Mouse (Mus musculus) neural tube, embryonic 12.5 days (tissue): ENCODE results near the gene Klrb1f. TPM values are rescaled to one million over a fixed set of nuclear protein-coding genes. Genes with fewer than 3 reads are reported as not detected.
A peak's percentile ranks its signal among the peaks of the same experiment; 100 is the strongest.
"Not testable (repeated sequence)": the region's sequence is repeated elsewhere in the genome, so short reads cannot be mapped to it uniquely, and the experiment has no call there.

ENCODE experiments used
- ATAC-seq: fragments of 200-750 bp; cut with Nextera tagmentation; 2 replicates; pipeline ENCODE4 v1.8.0; 2017; ENCODE audit warnings: low read depth, mild to moderate bottlenecking, moderate TSS enrichment, moderate library complexity; ENCODE audit not compliant: low FRiP score
- H3K27ac ChIP-seq: fragments of 300-500 bp; sonication (generic); 2 replicates; pipeline ENCODE4 v1.5.1; 2016
- H3K27me3 ChIP-seq: fragments of 300-500 bp; sonication (generic); replicated peaks from 2 replicates; pipeline ENCODE4 v1.6.1; 2016; ENCODE audit warnings: mild to moderate bottlenecking
- H3K36me3 ChIP-seq: fragments of 300-500 bp; sonication (generic); 2 replicates; pipeline ENCODE4 v1.6.1; 2016; ENCODE audit warnings: mild to moderate bottlenecking
- H3K4me1 ChIP-seq: fragments of 300-500 bp; sonication (generic); 2 replicates; pipeline ENCODE4 v1.6.1; 2016
- H3K4me2 ChIP-seq: fragments of 300-500 bp; sonication (generic); replicated peaks from 2 replicates; pipeline ENCODE4 v1.6.1; 2016; ENCODE audit warnings: mild to moderate bottlenecking
- H3K4me3 ChIP-seq: fragments of 300-500 bp; sonication (generic); 2 replicates; pipeline ENCODE4 v1.5.1; 2016
- H3K9ac ChIP-seq: fragments of 300-500 bp; sonication (generic); 2 replicates; pipeline ENCODE4 v1.6.1; 2016; ENCODE audit warnings: mild to moderate bottlenecking
- H3K9me3 ChIP-seq: fragments of 300-500 bp; sonication (generic); 2 replicates; pipeline ENCODE4 v1.6.1; 2016; ENCODE audit warnings: mild to moderate bottlenecking
- WGBS: fragments of 180-500 bp; shearing (Covaris S2); methylation state at CpG from one replicate; pipeline ENCODE4 v1.1.7; 2016; 5-methylcytosine and 5-hydroxymethylcytosine counted together
- polyA plus RNA-seq: library from polyadenylated mRNA; unstranded; fragments of >200 nt; fragmentation: Nextera tagmentation; extraction: Ambion mirVana; gene quantifications from 2 replicates; pipeline ENCODE4 v1.2.1, GENCODE M21; 2016

Klrb1f gene
- polyA plus RNA-seq, 1 experiment from 2014 or later, result 0.51 TPM

DNA sequence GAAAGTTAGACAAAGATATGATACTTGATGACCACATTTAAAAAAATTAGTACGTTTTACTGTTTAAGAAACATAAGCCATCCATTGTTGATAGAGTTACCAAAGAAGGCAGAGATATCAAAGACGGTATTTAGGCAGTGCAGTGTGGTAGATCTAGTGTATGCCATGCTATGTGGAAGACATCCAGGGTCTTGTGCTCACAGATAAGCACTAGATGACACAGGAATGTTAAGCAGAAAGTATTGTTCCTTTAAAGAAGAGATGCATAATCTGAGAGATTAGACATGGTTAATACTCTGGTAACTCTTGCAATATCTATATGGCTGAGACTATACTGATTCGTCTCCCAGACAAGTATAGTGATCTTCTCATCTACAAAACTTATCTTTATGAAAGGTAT lies 5.4 kb downstream of the Klrb1f start:
- Histone ChIP-seq H3K4me2 (no peak overlapping the region), H3K9me3 (no peaks in the 10 kb centered on the region), H3K27me3 (no peaks in the 10 kb centered on the region), H3K36me3 (no peaks in the 10 kb centered on the region), H3K27ac (no peak overlapping the region), H3K9ac (no peak overlapping the region), H3K4me3 (no peak overlapping the region), H3K4me1 (no peaks in the 10 kb centered on the region)
- ATAC-seq, result no peak
- 86% methylated on average over 3 of the region's 3 CpGs for WGBS

DNA sequence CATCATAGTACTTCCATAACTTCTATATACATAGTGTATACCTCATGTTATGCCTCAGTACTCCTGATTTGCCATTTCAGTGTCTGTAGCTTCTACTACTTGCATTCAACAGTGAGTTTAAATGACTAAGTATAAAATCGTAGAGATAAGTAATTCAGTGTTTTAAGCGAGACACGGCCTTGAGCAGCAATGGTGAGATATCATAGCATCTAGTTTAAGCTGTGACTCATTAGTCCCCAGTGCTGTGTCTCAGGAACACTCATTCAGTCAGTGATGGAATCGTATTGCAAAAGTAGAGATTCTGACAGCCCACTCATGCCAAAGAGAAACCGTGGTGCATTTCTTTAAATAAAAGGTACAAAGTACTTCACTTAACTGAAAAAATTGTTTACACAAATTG lies 6.0 kb downstream of the Klrb1f start:
- 90% methylated on average over 5 of the region's 5 CpGs for WGBS
- Histone ChIP-seq H3K4me2 (no peak overlapping the region), H3K4me1 (no peaks in the 10 kb centered on the region), H3K36me3 (no peaks in the 10 kb centered on the region), H3K27ac (no peak overlapping the region), H3K27me3 (no peaks in the 10 kb centered on the region), H3K4me3 (no peak overlapping the region), H3K9me3 (no peaks in the 10 kb centered on the region), H3K9ac (no peak overlapping the region)
- ATAC-seq, result no peak

DNA sequence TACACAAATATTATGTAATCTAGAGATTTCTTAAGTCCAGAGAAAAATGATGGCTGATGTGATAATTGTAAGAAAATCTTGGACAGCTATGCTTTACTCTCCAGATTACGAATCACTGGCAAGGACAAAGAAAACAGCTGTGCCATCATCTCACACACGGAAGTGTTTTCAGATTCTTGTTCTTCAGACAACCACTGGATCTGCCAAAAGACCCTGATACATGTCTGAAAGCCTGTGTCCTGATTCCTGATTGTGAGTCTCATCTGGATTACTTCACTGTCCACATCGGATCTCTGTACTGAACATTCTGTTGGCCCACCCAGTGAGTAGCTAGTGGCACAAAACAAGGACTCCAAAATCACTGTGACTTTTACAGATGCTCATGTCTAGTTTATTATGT lies 10.5 kb downstream of the Klrb1f start:
- no peak for ATAC-seq
- 88% methylated on average over 3 of the region's 3 CpGs for WGBS
- Histone ChIP-seq H3K27ac (no peak overlapping the region), H3K27me3 (no peaks in the 10 kb centered on the region), H3K4me2 (no peak overlapping the region), H3K9me3 (no peaks in the 10 kb centered on the region), H3K9ac (no peak overlapping the region), H3K36me3 (no peaks in the 10 kb centered on the region), H3K4me1 (no peaks in the 10 kb centered on the region), H3K4me3 (no peak overlapping the region)

DNA sequence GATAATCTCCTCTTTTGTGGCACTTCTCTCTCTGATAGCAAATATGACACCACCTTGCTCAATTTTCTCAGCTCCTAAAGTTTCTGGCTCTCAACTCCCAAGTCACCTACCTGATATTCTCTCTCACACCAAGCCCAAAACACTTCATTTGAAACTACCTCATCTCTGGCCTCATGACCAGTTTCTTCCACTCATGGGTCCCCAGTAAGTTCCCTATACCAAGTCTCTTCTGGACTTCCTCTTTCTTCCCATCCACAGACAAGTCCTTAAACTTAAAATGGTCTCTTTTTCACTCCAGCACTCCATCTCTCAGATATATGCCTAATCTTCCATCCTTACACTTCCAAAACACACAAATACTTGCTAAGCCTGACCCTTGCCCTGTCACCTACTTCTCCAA lies 12.3 kb downstream of the Klrb1f start:
- Histone ChIP-seq H3K27me3 (no peaks in the 10 kb centered on the region), H3K4me1 (no peaks in the 10 kb centered on the region), H3K27ac (no peak overlapping the region), H3K9me3 (no peaks in the 10 kb centered on the region), H3K36me3 (no peaks in the 10 kb centered on the region), H3K4me3 (no peak overlapping the region), H3K9ac (no peak overlapping the region), H3K4me2 (no peak overlapping the region)
- ATAC-seq, result no peak

DNA sequence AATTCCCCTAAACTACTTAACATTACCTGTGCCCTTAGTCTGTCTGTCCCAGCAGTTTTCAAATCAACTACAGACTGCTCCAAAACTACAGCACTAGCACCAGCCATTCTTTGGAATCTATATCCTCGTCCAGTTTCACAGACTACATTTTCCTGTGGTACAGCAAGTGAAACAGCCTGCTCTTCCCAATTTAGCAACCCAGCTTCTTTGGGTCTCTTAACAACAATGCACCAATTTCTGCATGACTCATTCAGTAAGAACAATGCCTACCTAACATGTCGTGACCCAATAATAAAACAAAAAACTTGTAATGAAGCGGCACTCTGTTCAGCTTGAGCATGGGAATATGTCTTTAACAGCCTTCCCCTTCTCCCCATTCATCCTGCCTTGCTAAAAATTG lies 19.7 kb downstream of the Klrb1f start:
- ATAC-seq, result no peak
- no peak overlapping the region for H3K27ac ChIP-seq
- no peak overlapping the region for H3K9ac ChIP-seq
- H3K4me1 ChIP-seq, result no peaks in the 10 kb centered on the region
- H3K36me3 ChIP-seq, result no peaks in the 10 kb centered on the region
- H3K27me3 ChIP-seq, result no peaks in the 10 kb centered on the region
- no peak overlapping the region for H3K4me2 ChIP-seq
- no peaks in the 10 kb centered on the region for H3K9me3 ChIP-seq
- 79% methylated on average over 3 of the region's 3 CpGs for WGBS
- H3K4me3 ChIP-seq, result no peak overlapping the region

DNA sequence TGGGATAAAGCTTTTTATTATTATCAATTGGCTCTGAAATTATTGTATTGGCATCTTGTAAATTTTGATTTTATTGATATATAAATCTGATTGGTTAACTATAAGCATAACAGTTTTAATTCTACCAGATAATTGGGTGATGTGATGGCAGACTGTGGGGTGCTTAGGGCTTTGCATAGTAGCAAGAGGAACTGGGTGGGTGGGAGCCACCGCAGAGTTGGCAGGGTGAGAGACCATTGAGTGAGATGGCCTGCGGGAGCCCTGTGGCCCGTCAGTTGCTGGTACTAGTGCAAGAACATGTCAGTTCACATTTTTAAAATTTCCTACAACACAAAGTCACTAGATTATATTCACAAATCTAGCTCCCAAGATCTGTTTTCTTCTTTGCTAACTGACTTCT lies 20.2 kb downstream of the Klrb1f start:
- WGBS, result 96% methylated on average over 3 of the region's 3 CpGs
- H3K27me3 ChIP-seq, result no peaks in the 10 kb centered on the region
- H3K9ac ChIP-seq, result no peak overlapping the region
- H3K4me1 ChIP-seq, result no peaks in the 10 kb centered on the region
- no peak overlapping the region for H3K4me3 ChIP-seq
- H3K4me2 ChIP-seq, result no peak overlapping the region
- H3K36me3 ChIP-seq, result no peaks in the 10 kb centered on the region
- no peak for ATAC-seq
- no peak overlapping the region for H3K27ac ChIP-seq
- no peaks in the 10 kb centered on the region for H3K9me3 ChIP-seq

DNA sequence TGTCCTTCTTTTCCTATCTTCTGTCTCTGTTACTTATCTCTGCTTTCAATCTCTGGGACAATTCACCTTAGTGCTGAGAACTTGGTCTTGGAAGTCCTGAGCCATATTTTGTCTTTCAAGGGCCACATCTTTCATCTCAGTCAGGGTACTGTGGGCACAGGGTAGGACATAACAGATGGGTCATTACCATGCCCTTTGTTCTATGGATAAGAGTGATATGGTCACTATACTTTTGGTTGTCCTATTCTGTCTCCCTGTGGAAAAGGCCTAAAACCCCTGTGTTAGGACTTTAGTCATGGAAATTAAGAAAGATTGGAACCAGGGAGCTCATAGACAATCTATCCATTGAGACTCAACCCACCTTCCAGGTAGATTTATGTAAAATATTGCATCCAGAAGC lies 20.8 kb downstream of the Klrb1f start:
- Histone ChIP-seq H3K27ac (no peak overlapping the region), H3K27me3 (no peaks in the 10 kb centered on the region)

DNA sequence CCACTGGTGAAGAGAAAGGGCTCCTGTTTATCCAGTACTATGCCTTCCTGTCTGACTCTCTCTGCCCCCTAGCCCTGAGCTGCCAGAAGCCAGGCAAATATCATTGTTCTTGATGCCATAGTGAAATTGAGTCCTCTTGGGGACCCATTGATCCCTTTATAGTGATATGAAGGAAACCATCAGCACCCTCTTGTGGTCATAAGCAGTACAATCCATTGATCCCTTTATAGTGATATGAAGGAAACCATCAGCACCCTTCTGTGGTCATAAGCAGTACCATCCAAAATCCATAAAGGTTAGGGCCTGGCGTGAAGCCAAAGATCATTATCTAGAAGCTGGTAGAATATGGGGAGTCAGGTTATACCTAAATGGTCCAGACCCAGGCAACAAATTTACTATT lies 21.3 kb downstream of the Klrb1f start:
- Histone ChIP-seq H3K27ac (no peak overlapping the region), H3K4me2 (no peak overlapping the region), H3K4me1 (no peaks in the 10 kb centered on the region), H3K4me3 (no peak overlapping the region), H3K9me3 (no peaks in the 10 kb centered on the region), H3K9ac (no peak overlapping the region), H3K36me3 (no peaks in the 10 kb centered on the region), H3K27me3 (no peaks in the 10 kb centered on the region)
- ATAC-seq, result peak; percentile 83
- WGBS, result 70% methylated on average over 1 of the region's 1 CpGs

More for the DNA sequence above, 20.8 kb downstream of the Klrb1f start:
- no peak overlapping the region for H3K4me2 ChIP-seq
- H3K4me1 ChIP-seq, result no peaks in the 10 kb centered on the region
- no peaks in the 10 kb centered on the region for H3K9me3 ChIP-seq
- no peaks in the 10 kb centered on the region for H3K36me3 ChIP-seq
- H3K9ac ChIP-seq, result no peak overlapping the region
- 0 out of 2 replicates have a peak, but pooled peaks have one; percentile 29 for ATAC-seq
- no peak overlapping the region for H3K4me3 ChIP-seq

DNA sequence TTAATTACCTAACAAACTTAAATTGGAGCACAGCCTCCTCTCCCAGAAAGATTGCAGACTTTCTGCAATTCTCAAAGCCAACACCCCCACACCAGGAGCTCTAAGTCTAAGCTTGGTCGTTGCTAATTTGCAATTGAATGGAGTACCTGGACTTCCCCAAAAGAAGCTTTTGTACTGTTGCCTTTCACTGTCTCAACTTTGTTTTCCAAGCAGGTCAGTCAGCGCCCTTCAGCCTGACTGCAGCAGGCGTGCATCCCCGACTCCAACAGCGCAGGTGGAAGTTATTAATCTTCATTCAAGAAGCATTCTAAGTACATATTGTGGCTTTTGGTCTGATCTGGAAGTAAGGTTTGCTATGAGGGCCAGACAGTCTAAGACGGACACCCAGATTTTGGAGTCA lies 39.4 kb downstream of the Klrb1f start:
- Histone ChIP-seq H3K27me3 (no peaks in the 10 kb centered on the region), H3K9me3 (no peaks in the 10 kb centered on the region), H3K9ac (no peak overlapping the region), H3K4me2 (no peak overlapping the region), H3K27ac (no peak overlapping the region), H3K36me3 (no peaks in the 10 kb centered on the region), H3K4me3 (no peak overlapping the region), H3K4me1 (no peaks in the 10 kb centered on the region)
- no peak for ATAC-seq
- WGBS, result 77% methylated on average over 6 of the region's 6 CpGs

DNA sequence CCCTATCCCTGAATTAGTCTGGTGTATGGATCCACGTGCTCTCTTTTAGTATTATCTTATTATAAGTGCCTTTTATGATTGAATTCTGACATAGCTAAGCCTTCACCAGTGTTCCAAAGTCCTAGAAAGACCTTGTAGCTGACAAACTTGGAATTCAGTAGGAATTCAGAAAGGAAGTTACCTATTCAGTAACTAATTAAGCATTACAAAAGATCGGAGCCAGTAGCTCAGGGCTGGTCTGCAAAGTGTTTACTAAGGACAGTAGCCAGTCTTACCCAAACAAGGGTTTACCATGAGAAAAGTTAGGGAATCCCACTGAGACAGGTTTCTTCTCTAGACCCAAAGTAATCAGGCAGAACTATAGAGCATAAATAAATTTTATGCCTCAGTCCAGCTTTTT lies 40.3 kb downstream of the Klrb1f start:
- H3K9me3 ChIP-seq, H3K27ac ChIP-seq, H3K27me3 ChIP-seq, H3K4me2 ChIP-seq, H3K4me3 ChIP-seq, H3K9ac ChIP-seq, H3K36me3 ChIP-seq, H3K4me1 ChIP-seq, ATAC-seq: not testable (repeated sequence)
- 83% methylated on average over 2 of the region's 2 CpGs for WGBS

DNA sequence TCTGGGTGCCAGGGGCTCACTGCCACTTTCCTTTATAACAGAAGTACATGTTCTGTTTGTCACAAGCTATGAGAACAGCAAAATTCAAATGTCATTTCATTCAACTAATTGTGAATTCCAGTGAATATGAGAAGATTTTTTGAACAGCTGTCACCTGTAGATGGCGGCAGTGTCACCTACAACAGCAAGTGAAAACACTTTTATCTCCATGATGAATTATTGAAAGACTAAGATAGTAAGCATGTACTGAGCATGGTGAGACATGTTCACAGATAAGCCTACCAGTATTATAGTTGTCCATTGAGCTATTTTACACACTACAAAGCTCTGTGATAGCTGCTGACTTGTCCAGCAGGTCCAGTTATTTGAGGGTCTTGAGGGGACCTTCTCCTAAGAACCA lies 42.5 kb downstream of the Klrb1f start:
- Histone ChIP-seq H3K27me3 (no peaks in the 10 kb centered on the region), H3K4me3 (no peak overlapping the region), H3K4me2 (no peak overlapping the region), H3K4me1 (no peaks in the 10 kb centered on the region), H3K9ac (no peak overlapping the region), H3K9me3 (no peaks in the 10 kb centered on the region), H3K36me3 (no peaks in the 10 kb centered on the region), H3K27ac (no peak overlapping the region)
- no peak for ATAC-seq
- 92% methylated on average over 1 of the region's 1 CpGs for WGBS

DNA sequence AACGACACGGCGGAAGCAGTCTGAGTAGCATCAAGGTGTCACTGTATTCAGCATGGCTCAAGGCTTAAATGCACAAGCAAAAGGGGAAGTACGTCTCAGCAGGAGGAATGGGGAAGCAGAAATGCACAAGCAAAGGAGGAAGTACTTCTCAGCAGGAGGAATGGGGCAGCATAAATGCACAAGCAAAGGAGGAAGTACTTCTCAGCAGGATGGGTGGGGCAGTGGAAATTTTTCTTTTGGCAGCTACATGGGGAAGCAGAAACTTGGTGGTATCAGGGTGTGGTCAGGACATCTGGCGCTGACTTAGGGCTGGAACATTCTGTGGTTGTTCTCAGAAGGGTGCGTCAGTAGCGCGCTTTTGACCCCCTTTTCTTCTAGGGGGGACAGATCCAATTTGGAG lies 42.9 kb downstream of the Klrb1f start:
- H3K9me3 ChIP-seq, H3K4me3 ChIP-seq, H3K36me3 ChIP-seq, H3K4me1 ChIP-seq, H3K27ac ChIP-seq, H3K4me2 ChIP-seq, H3K9ac ChIP-seq, H3K27me3 ChIP-seq, ATAC-seq: not testable (repeated sequence)
- 91% methylated on average over 8 of the region's 8 CpGs for WGBS

DNA sequence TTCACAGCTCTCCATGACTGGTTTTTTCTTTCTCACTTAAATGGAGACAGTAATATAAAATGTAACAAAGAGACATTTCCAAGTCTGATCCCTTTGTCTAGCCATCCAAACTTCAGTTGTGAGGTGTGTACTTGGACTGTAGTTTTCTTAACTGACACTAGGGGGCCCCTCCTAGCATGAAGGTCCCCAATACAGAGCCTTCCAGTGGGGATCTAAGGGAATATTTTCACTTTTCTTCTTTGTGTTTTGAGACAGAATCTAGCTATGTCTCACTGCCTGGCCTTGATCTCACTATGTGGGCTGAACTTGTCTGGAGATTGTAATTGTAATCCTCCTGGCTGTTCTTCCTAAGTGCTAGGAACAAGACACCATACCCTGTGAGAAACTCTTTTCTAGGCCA lies 49.5 kb downstream of the Klrb1f start:
- Histone ChIP-seq H3K36me3 (no peaks in the 10 kb centered on the region), H3K9me3 (no peaks in the 10 kb centered on the region), H3K27ac (no peak overlapping the region), H3K9ac (no peak overlapping the region), H3K4me2 (no peak overlapping the region), H3K27me3 (no peaks in the 10 kb centered on the region), H3K4me1 (no peaks in the 10 kb centered on the region), H3K4me3 (no peak overlapping the region)
- ATAC-seq, result peak; percentile 44; the same call in 1 of the 2 replicates

DNA sequence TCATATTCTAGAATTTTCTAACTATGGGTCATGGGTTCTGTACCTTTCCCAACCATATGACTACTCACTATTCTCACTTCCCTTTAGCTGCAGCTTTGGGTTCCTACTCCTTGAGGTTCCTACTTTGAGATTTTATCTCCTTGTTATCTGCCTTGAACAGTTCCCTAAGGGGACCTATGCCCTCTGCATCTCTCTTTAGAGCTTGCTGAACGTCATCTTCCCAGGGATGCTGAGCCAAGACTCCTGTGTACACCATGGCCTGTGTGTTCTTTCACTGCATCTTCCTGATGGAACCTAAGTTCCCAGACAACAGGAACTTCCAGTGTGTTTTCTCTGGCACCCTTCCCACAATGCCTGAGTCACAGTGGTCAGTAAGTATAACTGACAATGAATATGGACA lies 52.2 kb downstream of the Klrb1f start:
- WGBS, result 67% methylated on average over 1 of the region's 1 CpGs
- Histone ChIP-seq H3K4me2 (no peak overlapping the region), H3K4me1 (no peaks in the 10 kb centered on the region), H3K27me3 (no peaks in the 10 kb centered on the region), H3K4me3 (no peak overlapping the region), H3K9ac (no peak overlapping the region), H3K27ac (no peak overlapping the region), H3K9me3 (no peaks in the 10 kb centered on the region), H3K36me3 (no peaks in the 10 kb centered on the region)
- no peak for ATAC-seq
